Mouse (Mus musculus) spleen, adult 12 weeks (tissue): Measurements from ENCODE around the gene Deup1.

Experiments used
- DNase-seq: peaks from one replicate; pipeline ENCODE4 v3.0.0; 2022; ENCODE audit warnings: low spot score

The Deup1 gene

DNA sequence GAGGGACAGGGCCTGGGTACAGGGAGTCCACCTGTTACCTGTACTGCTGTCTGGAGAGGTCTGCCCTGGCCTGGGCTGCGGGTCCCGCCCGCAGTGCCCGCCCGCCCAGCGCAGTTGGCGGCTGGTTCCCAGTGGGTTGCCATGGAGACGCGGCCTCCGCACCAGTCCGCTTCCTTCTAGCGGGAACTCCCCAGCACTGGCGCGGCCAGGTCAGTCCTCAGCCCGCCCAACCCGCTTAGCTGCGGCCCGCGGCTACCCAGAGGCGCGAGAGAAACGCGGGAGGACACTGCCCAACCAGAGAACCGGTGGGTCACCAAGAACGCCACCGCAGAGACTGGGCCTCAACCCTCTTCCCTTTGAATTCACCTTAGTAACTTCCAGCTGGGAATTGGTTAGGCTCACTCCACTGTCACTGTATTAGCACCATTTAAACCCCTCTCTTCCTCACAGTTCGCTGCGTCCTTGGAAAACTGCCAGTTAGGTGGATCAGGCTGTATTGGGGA, at the start of gene Deup1:
Gene Deup1, minus strand, starts transcription at position 149 of the 503 bp plus-strand sequence.
- DNase-seq, result no peak

DNA sequence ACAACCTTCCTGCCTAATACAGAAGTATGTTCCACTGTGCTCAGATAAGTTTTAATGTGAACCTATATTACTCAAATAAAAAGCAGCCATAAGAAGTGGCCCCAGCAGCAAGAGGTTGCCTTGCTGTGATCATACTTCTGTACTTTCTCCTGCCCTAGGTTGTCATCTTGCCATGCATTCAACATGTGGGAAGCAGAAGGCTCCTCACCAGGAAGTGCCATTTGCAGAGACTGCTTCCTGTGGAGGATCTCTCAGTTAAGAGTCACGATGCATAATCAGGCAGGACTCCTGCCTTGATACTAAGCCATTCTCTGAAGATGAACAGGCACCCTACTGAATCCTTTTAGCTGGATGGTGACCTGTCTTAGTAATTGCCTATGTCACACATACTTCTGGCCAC, 44.5 kb upstream of the Deup1 start:
- DNase-seq, result no peak

DNA sequence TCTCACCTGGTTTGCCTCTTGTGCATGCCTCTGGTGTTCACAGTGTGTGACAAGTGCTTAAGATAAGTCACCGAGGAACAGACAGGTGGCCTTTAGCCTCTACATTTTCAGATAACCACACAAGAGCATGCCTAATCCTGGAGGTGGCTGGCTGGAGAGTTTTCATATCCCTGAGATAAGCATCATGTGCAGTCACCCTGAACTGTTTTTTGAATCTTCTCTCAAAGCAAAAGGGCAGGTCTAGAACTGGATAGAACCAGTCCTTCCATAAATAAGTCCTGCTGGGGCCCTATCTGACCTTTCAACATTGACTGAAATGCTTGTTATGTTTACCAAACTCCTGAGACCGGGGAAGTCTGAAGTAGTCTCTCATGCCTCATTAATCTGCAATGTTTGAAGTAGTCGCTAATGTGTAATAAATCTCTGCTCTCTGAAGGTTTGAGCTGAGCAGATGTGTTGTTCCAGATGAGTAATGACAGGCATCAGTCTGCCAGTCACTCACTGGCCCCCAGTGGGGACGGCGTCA, 42.3 kb upstream of the Deup1 start:
- no peak for DNase-seq

DNA sequence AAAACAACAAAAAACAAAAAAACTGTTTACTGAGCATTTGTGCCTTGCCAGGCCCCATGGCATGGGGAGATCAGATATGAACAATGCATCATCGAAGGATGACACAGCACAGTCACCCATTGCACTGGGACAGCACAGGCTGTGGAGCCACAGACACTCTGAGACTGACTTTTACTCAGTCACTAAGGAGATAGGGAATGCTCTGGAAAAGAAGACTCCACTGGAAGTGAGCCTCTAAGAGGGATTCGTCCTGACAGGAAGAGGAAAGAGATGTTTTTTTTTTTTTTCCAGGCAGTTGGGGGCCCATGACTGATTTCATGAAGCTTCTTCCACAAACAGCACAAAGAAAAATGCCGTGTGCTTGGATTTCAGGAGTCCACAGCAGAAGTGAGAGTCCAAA, 41.7 kb upstream of the Deup1 start:
- no peak for DNase-seq

DNA sequence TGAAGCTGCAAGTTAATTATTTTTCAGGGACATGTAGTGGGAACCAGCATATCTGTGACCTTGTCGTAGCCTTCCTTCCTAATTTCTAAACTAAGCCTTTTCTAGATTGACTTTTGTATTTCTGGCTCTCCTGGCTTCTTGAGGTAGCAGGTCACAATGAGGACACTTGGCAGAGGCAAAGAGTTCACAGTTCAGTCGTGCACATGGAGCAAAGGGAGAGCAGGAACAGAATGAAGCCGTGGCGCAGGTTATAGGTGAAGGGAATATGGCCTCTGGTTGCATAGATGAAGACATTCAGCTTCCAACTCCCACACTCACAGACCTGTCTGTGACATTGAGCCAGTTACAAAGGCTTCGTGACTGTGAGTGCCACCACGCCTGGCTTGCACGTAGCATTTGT, 36.9 kb upstream of the Deup1 start:
- DNase-seq, result no peak

DNA sequence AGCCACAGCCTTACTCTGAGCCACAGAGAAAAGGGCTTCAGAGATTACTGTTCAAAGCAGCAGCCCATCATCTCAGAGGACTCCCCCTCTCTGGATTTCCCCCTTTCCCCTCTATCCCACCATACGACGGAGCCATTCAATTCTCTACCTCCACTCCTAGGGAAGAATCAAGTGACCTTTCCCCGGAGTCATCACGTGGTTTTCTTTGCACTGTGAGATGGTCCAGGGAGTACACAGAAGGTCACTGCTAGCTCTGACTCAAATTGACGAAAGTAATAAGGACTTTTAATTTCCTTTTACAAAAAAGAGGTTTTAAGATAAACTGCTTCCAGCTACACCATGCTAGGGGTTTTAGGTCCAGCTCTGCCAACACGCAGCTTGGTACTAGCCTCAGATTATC, 31.3 kb upstream of the Deup1 start:
- DNase-seq, result no peak

DNA sequence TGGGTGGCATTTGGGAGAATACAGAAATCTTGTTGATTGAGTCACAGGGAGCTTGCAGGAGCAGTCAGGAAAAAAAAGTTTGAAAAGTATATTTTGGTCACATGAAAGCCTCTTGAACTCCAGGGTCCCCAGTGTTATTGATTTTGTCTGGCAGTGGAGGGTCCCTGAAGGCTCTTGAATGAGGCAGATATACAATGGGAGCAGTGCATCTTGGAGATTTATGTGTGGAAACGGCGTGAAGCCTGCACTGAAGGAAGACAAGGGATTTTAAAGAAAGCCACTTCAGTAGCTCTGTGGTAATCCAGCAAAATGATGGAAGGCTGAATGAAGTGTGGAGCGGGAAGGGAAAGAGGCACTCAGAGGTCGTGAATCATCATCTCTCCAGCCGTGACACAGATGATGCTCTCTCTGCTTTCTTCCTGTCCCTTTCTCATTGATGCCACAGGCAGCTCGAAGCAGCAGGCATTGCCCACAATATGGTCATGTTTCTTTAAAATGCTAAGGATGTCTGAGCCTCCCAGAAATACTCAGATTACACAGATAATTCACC, 30.6 kb upstream of the Deup1 start:
- no peak for DNase-seq

DNA sequence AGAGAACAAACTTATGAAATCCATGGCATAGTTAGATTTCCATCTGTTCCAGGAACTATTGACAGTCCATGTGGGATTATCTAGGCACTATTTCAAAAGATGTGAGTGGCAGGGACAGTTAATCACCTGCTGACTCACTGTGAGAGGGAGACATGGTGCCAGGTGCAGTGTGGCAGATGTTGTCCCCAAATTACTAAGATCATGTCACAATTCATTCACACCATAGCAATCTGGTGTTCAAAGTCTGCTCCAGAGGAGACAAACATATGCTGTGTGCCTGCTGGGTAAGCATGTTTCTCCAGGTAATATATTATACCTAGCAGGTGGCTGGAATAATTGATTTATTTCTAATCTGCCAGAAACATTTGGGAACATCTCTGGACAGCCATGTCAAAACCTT, 25.3 kb upstream of the Deup1 start:
- no peak for DNase-seq

DNA sequence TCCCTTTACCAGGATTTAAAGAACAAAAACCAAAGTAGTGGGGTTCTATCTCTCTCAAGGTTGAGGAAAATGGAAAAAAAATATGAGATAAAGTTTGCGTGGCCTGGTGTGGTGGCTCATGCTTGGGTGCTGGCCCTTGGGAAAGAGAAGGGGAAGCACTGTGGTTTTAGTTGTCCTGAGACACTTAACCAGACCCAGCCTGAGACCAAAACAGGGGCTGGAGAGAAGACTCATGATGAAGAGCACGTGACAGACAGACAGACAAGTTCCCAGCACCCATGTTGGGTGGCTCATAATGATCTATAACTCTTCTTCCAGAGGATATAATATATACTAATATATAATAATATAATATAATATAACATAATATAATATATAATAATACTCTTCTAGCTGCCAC, 22.2 kb upstream of the Deup1 start:
- no peak for DNase-seq

DNA sequence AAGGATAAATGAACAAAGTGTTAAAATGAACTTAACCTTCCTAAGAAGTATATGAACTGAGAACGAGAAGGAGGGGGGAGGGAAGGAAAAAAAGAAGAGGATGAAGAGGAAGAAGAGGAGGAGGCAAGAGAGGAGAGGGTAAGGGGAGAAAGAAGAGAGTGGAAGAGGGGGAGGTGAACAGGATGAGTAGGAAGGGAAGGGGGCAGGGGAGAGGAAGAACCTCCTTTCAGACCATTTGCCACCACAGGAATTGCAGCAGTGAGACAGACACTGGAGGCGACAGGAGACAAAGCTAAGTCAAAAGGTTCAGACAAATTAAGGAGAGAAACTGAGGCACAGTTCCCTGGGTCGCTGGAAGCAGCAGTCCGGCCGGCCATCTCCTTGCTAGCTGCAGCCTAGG, 349 bp downstream of the Deup1 start:
- no peak for DNase-seq

DNA sequence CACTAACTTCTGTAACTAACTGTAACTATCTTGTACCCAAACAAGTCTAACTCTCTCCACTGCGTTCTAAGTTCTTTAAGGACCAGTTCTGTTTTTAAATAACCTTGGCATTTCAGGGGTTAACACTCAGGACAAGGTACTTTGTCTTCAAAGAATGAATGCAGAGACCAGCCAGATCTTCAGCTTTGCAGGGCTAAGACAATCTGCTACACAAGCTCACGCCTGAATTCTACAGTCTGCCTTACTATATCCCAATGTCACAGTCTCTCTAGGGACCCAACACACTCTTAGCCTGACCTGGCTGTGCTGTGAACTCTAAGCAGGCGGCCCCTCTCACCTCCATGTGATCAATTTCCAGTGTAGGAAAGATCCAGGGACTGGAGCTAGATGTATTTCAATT, 3.0 kb downstream of the Deup1 start:
- DNase-seq, result no peak

DNA sequence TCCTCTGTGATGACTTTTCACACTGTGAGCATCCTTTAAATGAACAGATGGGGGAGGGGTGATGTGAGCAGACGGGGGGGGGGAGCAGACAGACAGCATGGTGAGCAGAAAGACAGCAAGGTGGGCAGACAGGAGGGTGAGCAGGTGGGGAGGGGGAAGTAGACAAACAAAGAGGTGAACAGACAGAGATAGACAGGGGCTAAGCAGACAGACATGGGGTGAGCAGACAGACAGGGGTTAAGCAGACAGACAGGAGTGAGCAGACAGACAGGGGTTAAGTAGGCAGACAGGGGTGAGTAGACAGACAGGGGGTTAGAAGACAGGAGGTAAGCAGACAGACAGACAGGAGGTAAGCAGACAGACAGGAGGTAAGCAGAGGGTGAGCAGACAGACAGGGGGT, 8.0 kb downstream of the Deup1 start:
- no peak for DNase-seq

DNA sequence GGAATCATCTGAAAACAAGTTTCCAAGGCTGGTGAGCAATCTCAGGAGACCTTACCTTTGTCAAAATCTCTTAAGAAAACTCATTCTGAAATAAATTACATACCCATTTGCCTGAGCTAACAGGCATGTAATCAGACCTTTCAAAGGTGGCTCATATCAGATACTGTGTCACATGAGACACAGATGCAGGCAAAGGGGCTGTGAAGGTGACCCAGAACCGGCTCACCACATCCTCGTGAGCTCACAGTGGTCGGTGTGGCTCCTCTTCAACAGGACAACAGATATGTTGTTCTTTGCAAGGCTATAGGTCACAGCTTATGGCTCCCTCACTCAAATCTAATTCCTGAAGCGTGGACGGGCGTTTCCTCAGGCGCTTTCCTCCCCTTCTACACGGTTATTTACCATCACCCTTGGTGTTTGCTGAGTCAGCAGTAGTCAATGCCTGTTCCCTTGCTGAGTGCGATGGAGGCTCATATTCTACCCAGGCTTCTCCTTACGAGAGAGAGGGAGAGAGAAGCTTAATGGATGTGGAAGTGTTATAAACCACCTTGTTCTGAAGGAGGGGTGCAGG, 8.6 kb downstream of the Deup1 start:
- no peak for DNase-seq

DNA sequence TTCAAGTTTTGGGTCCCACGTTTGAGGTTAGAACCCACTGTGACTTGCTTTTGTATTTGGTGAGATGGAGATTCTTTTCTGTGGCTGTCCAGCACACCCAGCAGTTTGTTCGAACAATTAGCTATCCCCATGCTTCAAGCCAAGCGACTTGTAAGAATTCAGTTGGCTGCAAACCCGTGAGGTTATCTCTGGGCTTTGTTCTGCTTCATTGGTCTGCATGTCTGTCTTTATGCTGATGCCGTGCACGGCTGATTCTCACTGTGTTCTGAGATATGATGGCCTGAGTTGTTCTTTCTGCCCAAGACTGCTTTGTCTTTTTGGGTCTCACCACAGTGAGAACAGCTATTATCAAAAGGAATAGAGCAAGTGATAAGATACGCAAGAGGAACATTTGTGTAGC, 10.7 kb downstream of the Deup1 start:
- no peak for DNase-seq

DNA sequence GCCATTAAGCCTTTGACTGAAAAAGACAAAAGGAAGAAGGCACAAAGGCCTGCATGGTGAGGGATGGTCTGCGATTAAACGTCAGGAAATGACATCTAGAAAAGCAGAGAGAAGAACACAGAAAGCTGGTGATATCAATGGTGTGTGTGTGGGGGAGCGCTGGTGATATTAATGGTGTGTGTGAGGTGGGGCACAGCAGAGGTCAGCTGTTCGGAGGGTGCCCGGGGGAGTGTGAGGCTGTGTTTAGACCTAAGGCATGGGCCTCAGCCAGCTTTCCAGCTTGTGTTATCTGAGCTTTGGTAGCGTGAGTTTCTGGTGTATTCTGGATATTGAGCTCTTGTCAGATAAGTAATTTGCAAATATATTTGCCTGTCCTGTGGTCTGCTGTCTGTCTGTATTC, 11.3 kb downstream of the Deup1 start:
- no peak for DNase-seq

DNA sequence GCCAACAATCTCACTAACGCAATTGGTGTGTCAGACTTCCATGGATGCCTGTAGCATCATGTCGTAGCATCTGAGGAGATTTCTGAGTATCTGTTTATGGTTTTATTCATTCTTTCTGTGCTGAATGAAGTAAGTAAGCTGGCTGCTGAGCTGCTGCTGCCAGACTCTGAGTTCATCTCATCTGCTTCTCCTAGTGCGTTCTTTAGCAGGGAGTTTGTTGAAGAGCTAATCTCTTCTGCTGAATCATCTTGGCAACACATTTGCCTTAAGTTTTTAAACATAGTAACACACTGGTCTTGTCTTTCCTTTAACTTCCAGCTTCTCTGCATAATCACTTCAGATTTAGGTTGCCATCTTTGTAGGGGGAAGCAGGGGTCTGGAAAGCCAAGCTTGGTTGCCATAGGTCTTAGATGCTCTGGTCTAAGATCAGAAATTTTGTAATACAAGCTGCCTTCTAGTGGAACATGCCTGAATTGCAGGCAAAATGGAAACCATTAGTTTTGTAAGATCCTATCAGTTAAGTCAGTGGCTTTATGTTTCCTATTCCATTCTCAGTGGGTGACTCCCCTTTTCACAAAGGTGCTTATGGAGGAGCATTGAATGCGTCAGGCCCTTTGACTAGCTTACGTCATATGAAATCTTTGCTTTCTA, 18.3 kb downstream of the Deup1 start:
- no peak for DNase-seq

DNA sequence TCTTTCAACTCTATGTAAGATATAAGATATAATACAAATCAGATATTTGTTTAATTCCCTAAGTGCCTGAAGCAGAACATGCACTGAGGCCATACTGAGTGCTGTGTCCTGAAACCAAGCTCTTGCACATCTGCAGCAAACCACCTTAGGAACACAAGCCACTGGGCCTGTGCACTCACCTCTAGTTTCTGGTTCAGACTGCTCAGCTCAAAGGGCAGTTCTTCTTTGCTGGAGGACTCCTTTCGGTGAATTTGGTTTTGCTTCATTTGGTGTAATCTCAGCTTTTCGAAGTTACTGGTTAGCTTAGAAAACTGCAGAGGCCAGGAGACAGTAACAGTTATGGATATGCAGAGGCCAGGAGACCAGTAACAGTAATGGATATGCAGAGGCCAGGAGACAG, 20.1 kb downstream of the Deup1 start:
- DNase-seq, result no peak

DNA sequence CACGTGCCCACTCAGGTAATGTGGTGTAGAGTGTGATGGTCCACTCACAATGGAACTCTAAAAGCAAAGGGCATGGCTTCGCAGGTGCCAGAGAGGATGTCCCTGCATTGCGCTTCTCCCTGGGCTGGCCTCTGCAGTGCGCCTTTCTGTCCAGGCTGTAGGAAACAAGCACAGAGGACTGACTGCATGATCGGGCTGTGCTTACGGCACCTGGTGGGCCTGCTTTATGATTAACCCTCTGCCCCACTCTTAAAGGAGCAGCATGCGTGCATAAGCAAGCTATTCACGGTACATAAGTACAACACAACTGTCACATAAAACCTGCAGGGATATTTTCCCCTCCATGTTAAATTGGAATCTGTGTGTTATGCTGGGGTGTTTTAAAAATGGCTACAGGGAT, 24.6 kb downstream of the Deup1 start:
- no peak for DNase-seq

DNA sequence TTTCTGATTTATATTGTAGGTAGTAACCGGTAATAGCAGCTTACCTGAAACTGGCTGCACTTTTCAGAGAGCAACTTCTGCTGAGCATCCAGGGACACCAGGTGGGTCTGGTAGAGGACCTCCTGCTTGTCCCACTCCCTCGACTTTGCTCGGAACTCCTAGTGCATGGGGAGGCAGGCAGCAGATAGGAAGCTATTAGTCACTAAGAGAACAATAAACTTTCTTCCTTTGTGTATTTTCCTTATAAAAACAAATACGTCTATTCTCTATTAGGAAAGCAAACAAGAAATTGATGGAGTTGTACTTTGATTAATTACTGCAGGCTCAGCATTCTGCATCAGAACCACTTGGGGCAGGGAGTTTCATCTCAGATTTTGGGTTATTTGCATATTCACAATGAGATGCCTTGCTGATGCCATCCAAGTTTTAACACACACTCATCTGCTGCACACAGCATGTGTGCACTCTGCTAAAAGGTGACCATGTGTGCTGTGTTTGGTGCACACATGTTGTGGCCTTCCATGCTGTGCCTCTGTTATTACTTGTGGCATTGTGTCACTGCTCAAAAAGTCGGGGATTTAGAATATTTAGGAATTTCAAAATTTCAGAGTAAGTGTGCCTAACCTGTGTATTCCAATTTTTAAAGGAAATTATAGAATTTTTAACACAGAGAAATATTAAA, 26.7 kb downstream of the Deup1 start:
- DNase-seq, result no peak

DNA sequence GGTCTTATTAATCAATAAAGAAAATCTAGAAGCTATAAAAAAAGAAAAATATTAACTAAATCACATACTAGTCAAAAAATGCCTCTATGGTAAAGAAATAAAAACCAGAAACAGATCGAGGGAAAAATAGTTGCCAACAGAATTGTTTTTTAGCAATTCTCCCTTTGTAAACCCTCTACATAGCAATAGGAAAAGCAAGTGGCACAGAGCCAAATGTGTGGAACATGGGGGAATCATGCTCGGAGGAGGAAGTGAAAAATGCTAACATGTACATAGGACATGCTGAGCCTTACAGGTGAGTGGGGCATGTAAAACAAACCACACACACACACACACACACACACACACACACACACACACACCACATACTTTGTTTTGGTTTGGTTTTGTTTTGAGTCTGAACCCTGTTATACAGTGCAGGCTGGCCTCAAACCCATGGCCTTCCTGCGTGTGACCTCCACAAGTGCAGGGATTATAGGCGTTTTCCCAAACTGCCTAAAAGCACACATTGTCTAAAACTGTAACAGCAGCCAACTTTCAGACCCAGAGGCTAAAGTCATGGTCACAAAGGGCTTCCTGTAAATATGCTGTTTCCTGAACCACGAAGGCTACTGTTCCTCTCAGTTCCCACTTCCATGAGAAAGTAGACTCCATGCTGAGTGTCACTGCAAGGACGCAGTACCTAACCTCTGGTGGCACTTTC, 27.4 kb downstream of the Deup1 start:
- DNase-seq, result no peak

DNA sequence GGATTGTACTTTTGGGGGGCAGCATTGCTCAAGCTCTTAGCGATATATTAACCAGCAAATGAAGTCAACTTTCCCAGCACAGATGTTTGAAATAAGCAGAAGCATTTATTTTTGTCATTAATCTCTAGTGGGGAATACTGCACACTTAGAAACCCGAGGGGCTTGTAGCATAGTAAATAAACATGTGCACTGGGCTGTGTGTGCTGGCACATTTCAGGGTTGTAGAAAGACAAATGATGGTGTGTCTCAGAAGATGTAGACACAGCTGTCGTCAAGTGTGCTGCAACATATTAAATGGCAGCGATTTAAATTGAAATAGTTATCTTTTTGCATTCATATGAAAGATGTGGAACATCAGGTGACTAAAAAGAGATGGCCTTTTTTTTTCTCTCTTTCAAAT, 31.1 kb downstream of the Deup1 start:
- no peak for DNase-seq

DNA sequence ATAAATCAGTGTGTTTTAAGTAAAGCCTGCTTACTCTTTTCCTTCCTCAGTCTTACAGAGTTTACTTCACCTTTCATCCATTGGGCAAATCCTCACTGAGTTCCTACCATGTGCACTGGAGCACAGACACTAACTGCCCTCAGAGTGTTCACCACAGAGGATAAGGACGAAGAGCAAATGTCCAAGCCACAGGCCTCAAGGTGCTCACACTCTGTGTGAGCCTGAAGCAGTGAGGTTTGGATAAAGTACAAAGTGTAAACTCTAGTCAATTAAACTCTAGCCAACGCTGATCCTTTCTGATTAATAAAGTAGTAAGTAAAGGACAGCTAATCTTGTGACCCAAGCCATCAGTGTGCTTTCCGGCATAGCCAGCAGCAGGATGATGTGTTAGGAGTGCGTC, 33.6 kb downstream of the Deup1 start:
- DNase-seq, result no peak
